Mouse (Mus musculus) kidney, postnatal 10 days (tissue): ENCODE data around the gene Pdlim1.
"Not testable (repeated sequence)": the region's sequence is repeated elsewhere in the genome, so short reads cannot be mapped to it uniquely, and the experiment has no call there.

ENCODE experiments used
- DNase-seq: peaks from one replicate; pipeline ENCODE4 v3.0.0; 2021; ENCODE audit warnings: mixed read lengths

Gene Pdlim1

DNA sequence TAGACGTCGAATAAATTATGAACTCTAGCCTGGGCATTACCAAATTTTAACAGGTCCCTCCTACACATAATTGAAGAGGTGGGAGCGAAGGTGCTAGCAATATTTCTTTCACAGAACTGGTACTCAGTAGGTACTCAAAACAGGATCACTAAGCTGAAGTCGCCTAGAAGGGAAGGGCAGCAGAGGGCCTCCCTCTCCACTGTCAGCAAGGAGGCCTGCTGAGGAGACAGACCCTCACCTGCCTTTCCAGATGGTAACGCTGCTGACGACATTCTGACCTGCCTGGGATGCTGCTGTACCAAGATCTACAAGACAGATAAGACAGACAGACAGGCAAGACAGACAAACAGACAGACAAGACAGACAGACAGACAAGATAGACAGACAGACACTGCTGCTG, 31.3 kb downstream of the Pdlim1 start:
- no peak for DNase-seq

DNA sequence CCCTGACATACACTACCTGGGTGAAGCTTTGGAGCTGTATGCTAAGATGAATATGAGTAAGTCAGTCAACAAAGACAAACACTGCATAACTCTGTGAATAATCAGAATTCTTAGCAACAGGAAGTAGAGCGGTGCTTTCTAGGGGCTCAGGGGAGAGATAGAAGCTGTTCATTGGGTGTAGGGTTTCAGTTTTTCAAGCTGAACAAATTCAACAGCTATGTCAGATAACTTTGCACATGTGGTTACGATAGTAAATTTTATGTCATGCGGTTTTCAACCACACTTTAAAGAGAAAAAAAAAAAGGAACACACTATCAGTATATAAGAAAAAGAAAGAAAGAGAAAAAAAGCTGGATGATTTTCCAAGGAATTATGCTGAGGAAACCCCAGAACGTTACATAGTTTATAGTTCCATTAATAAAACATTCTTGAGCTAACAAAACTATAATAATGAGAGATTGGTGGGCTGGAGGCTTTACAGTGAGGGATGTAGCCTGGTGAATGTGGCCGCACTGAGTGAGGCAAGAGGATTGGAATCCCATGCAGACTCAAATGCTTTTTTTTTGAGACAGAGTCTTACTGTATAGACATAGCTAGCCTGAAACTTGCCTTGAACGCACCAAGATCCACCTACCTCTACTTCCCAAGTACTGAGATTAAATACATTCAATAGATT, 33.3 kb downstream of the Pdlim1 start:
- DNase-seq, result no peak

DNA sequence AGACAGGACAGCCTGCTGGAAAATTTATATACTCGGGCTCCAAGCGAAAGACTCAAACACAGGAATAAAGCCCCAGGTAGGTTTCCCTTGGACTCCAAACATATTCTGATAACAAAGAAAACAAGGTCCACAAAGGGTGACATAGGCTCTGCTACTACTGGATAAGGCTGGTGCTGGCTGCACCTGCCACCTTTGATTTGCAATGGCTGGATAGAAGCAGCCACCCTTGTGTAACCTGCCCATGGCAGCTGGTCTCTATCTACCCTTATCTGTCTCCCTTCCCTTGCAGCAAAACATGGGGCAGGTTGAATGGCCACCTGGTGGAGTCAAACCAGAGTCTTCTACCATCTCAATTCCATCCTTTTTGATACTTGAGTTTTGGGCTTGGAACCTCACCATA, 39.1 kb downstream of the Pdlim1 start:
- no peak for DNase-seq

GRCm38 (mm10) chr19:40231825-40232541, 39.7 kb downstream of the Pdlim1 start:
- no peak for DNase-seq

DNA sequence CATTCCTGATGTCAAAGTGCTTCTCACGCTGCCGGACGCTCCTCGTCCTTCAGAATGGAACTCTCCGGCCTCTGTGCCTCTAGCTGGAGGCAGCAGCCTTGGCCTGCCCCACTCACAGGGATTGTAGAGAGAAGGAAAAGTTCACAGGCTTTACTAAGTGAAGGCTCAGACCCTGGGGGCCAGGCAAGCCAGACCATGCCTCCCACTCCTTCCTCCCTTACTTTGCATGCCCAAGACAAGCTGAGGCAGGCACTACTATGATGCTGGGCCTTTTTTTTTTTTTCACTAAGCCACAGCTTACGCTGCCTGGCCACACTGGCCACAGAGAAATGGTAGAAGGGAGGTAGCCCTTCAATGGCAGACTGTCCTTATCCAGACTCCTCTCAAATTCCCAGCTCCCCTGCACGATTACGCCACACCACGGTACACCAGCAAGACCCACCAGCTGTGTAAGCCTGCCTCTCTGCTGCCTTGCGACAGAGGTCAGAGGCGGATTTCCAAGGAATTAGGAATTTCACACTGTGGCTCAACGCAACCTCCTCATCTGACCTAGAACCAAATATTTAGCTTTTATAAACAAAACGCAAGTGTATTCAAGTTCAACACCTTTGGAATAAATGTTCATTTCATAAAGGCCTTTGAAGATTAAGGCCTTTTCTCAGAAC, 40.4 kb downstream of the Pdlim1 start:
- DNase-seq, result peak; percentile 45

DNA sequence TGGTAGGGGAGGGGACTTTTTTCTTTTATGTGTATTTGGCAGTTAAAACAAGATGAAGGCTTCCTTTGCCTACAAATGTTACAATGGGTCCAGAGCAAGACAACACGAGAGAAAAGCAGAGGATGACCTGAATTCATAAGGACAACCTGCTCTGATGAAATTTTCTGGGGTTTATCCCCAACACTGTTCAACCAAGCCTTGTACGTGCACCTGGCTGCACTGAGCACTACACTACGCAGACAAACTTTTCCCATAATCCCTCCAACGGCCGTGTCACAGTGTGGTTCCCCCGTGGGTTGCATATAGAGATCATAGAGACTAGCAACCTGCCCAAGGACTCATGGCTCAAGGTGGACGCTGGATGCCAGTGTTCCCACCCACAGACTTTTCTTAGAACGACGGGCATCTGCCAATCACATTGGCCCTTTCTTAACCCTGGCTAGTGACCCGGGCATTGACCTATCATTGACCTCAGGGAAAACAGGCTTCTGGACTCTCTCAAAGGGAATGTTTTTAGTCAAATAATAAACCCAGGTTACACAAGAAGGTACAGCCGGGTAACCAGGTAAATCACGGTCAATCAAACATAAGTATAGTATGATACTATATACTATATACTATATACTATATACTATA, 45.0 kb downstream of the Pdlim1 start:
- no peak for DNase-seq

DNA sequence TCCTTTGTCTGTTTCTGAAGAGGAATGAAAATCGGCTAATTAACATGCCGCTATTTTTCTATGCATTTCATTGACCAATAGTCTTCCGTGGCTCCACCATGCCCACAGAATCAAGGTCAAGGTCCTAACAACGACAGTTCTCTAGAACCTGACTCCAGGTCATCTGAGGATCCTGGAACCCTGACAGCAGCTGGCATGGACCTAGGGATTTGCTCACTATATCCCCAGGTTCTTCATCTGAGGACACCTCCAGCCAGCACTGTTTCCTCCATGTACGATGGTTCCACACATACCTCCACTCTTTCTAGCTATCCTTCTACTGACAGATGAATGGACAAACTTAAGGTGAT, 45.9 kb downstream of the Pdlim1 start:
- no peak for DNase-seq

GRCm38 (mm10) chr19:40225102-40225760, 46.4 kb downstream of the Pdlim1 start:
- DNase-seq, result peak; percentile 86

DNA sequence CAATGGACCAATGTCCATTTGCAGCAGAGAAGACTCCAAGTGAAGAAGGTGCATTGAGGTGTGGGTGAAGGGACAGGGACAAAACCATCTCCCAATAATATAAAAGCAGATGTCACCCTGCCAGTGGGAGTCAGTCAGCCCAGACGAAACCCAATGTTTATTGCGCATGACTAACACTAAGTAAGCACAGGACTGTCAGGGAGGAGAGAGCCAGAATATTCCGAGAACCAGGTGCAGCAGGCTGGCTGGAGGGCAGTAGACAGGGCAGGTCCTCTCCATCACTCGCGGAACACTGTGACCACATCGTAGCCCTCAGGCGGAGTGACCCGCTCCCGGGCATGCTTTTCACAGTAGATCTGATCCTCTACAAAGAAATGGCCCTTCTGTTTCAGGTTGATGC, 49.3 kb downstream of the Pdlim1 start:
- DNase-seq, result not testable (repeated sequence)

- DNase-seq, result no peak
Measured at GRCm38 (mm10) chr19:40220878-40221277, 50.8 kb downstream of the Pdlim1 start.

DNA sequence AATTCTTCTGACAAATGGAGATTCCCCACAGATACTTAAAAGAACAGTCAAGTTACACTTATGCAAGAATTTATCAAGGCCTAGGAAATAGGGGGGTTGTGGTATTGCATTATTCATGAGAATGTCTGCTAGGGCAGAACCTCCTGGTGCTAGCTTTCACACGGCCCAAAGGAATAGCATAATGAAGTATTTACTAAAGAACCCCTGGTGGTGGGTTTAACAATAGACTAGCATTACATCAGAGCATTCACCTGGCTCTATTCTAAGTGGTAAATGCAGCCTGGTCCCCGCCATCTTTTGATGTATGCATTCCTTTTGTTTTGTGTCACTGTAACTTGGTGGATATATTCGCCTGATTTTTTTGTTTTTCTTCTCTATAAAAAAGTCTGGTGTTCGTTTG, 68.7 kb downstream of the Pdlim1 start:
- DNase-seq, result not testable (repeated sequence)

DNA sequence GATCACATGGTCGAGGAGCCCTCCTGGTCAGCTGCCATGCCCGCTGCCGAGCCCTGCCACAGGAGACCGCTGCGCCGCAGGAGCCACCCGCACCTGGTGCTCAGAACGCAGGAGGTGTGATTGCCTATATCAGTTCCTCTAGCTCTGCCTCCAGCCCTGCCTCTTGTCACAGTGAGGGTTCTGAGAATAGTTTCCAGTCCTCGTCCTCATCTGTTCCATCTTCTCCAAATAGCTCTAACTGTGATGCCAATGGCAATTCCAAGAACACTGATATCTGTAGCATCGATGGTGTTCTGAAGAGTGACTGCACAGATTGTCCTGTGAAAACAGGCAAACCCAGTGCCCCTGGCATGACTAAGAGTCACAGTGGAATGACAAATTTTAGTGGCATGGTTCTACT, 81.0 kb downstream of the Pdlim1 start:
- DNase-seq, result no peak

DNA sequence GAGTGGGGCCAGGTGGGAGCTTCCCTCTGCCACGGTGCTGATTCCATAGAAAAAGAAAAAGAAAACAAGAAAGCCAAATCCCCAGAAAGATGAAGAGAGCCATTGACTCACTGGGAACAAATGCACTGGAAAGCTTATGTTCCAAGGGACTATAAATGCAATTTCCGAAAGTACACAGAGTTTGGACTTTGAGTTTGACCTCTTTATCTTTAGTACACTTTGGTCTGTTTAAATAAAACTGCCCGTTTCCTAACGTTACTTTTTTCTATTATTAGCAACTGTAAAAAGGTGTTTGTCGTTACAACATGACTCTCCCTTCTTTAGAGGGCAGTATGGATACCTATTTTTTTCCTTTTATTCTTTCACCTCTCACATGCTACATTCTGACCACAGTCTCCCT, 84.5 kb downstream of the Pdlim1 start, which contains the start of gene Cyp2c70:
Gene Cyp2c70 (minus strand): TSS at position 174 of the 400 bp plus-strand sequence.
- no peak for DNase-seq

DNA sequence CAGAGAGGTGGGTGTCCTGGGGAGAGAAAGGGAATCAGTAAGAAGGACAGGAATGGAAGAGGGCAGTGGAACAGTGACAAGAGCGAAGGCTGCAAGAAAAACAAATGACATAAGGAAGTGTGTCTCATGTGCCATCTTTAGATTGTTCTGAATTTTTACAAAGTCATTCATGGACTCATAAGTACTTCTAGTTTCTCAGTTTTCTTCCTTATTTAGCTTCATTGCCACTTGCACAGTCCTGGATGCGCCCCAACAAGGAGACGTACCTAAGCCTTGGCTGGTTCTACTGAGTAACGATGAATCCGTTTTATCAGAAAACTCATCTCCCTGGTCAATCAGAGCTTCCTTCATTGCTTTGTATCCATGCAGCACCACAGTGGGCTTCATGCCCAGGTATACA, 88.0 kb downstream of the Pdlim1 start:
- DNase-seq, result no peak

DNA sequence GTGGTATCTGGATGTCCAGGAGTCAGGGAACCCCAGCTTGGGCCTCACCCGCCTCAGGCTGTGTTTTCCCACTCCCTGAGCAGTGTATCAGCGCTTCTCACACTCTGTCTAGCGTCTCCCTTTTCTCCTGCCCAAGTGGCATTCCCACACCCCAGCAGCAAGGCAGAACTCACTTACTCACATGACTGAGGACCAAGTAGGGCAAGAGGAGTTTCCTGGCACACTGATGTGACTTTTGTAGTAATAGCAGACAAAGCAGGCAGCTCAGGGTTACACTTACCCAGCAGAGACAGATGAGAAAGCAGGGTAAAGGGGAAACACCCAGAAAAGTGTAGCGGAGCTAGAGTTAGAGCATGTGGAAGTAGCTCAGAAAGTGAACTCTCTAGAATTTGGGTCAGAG, 93.3 kb downstream of the Pdlim1 start:
- DNase-seq, result no peak
